Mouse (Mus musculus): ENCODE data around the gene Fam192a. TPM values are rescaled to one million over a fixed set of nuclear protein-coding genes. Genes with fewer than 3 reads are reported as not detected.

Gene Fam192a
- polyA plus RNA-seq, 1 experiment from 2014 or later: 70.0 TPM

DNA sequence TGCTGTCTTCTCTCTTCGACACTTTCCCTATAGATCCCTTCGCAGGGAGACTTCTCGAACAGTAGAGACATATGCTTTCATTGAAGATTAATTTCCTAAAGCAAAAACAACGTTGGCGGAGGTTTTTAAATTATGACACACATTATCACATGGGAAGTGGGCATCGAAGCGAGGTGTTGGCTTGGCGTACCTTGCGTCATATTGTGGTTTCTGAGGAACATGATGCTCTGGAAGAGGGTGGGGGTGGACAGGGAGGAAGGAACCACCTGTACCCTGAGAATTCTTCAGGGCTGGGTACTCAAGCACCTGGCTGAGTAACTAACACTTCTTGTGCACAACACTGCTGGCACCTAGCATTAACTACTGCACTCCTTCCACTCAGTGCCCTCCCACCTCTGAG, 77.2 kb downstream of the Fam192a start:
- H3K9ac ChIP-seq: no peak overlapping the region
- ATAC-seq (replicated peaks; ENCODE audit: low FRiP score): no peak
- H3K4me2 ChIP-seq: no peak overlapping the region
- no peaks in the 10 kb centered on the region for H3K9me3 ChIP-seq (replicated peaks)
- no peak overlapping the region for H3K27ac ChIP-seq
- no peaks in the 10 kb centered on the region for H3K4me1 ChIP-seq
- 81% methylated on average over 9 of the region's 9 CpGs for WGBS
- H3K4me3 ChIP-seq (replicated peaks): no peak overlapping the region
- no peaks in the 10 kb centered on the region for H3K27me3 ChIP-seq
- H3K36me3 ChIP-seq: no peaks in the 10 kb centered on the region

Other genes starting within 250 kb of the Fam192a start
- gene Herpud1, start 215.6 kb downstream of the Fam192a start, polyA plus RNA-seq (2015; fragmentation: Nextera tagmentation; extraction: Ambion mirVana): 66.7 and 70.0 TPM in 2 replicates
- 0.22 and 0.27 TPM in 2 replicates for gene Nlrc5, start 167.6 kb downstream of the Fam192a start, polyA plus RNA-seq (2015; fragmentation: Nextera tagmentation; extraction: Ambion mirVana)
- gene Cpne2, start 69.0 kb downstream of the Fam192a start, polyA plus RNA-seq (2015; fragmentation: Nextera tagmentation; extraction: Ambion mirVana): 11.1 and 11.9 TPM in 2 replicates
- 38.3 and 39.8 TPM in 2 replicates for gene Rspry1, start 60 bp downstream of the Fam192a start, polyA plus RNA-seq (2015; fragmentation: Nextera tagmentation; extraction: Ambion mirVana)
- 138 and 142 TPM in 2 replicates for gene Arl2bp, start 64.6 kb upstream of the Fam192a start, polyA plus RNA-seq (2015; fragmentation: Nextera tagmentation; extraction: Ambion mirVana)
- gene Pllp, start 94.3 kb upstream of the Fam192a start, polyA plus RNA-seq (2015; fragmentation: Nextera tagmentation; extraction: Ambion mirVana): 12.1 and 13.1 TPM in 2 replicates
- gene Ccl22, start 143.6 kb upstream of the Fam192a start, polyA plus RNA-seq (2015; fragmentation: Nextera tagmentation; extraction: Ambion mirVana): not detected in 2 replicates
- gene Cx3cl1, start 170.0 kb upstream of the Fam192a start, polyA plus RNA-seq (2015; fragmentation: Nextera tagmentation; extraction: Ambion mirVana): 9.6 and 9.8 TPM in 2 replicates
- not detected in 2 replicates for gene Ccl17, start 208.5 kb upstream of the Fam192a start, polyA plus RNA-seq (2015; fragmentation: Nextera tagmentation; extraction: Ambion mirVana)
- gene Coq9, start 236.3 kb upstream of the Fam192a start, polyA plus RNA-seq (2015; fragmentation: Nextera tagmentation; extraction: Ambion mirVana): 81.0 and 83.6 TPM in 2 replicates
- gene Ciapin1, start 236.4 kb upstream of the Fam192a start, polyA plus RNA-seq (2015; fragmentation: Nextera tagmentation; extraction: Ambion mirVana): 115 and 126 TPM in 2 replicates

All from kidney, embryonic 15.5 days (tissue).